Comparison of ENCODE assay signal across 8 mouse cellular contexts in genomic region chr19:23447221-23447987, GRCm38 (mm10). TPM values are rescaled to one million over a fixed set of nuclear protein-coding genes. Genes with fewer than 3 reads are reported as not detected.
DNase-seq lines count a peak whose midpoint lies in the region; ATAC-seq lines count a peak whose summit lies in the region.

No protein-coding gene starts in this region.

- H3K4me1 ChIP-seq in embryonic facial prominence, embryonic 12.5 days = peaks cover 5% of the 10 kb centered on the region; the same call in 1 of the 2 replicates
- peaks cover 20% of the 10 kb centered on the region for H3K4me1 ChIP-seq in heart, embryonic 15.5 days (replicated peaks)
- peaks cover 47% of the 10 kb centered on the region for H3K4me1 ChIP-seq in megakaryocyte, embryonic 14.5 days

- ATAC-seq in CD4-positive, CD25-positive, alpha-beta regulatory T cell, adult 4 months = no peak
- peak; percentile 44; the same call in 1 of the 2 replicates for ATAC-seq in embryonic facial prominence, embryonic 12.5 days (ENCODE audit: insufficient number of reproducible peaks, insufficient read depth, low FRiP score, low TSS enrichment)
- ATAC-seq in heart, embryonic 15.5 days (replicated peaks; ENCODE audit: insufficient number of reproducible peaks, insufficient read depth, low FRiP score, low read depth) = no peak

- H3K27ac ChIP-seq in embryonic facial prominence, embryonic 12.5 days = no peak overlapping the region
- no peak overlapping the region for H3K27ac ChIP-seq in heart, embryonic 15.5 days

- H3K4me2 ChIP-seq in embryonic facial prominence, embryonic 12.5 days (replicated peaks) = peak overlapping the region; percentile 94
- H3K4me2 ChIP-seq in heart, embryonic 15.5 days = peak overlapping the region; percentile 98

- DNase-seq in CD4-positive, CD25-positive, alpha-beta regulatory T cell, adult 2 months (ENCODE audit: low read depth, low spot score) = peak; percentile 5
- DNase-seq in adrenal gland, postnatal 10 days = peak; percentile 52
- DNase-seq in left cerebral cortex, postnatal 4 days = peak; percentile 52
- peak; percentile 9 for DNase-seq in splenic B cell, adult 2 months (ENCODE audit: low read depth, low spot score)

- peak overlapping the region; percentile 43 for H3K4me3 ChIP-seq in embryonic facial prominence, embryonic 12.5 days
- peak overlapping the region; percentile 57 for H3K4me3 ChIP-seq in heart, embryonic 15.5 days
- peak overlapping the region; percentile 89 for H3K4me3 ChIP-seq in megakaryocyte, embryonic 14.5 days (replicated peaks)

- H3K36me3 ChIP-seq in embryonic facial prominence, embryonic 12.5 days = no peaks in the 10 kb centered on the region
- H3K36me3 ChIP-seq in heart, embryonic 15.5 days = no peaks in the 10 kb centered on the region
- no peaks in the 10 kb centered on the region for H3K36me3 ChIP-seq in megakaryocyte, embryonic 14.5 days (replicated peaks; ENCODE audit: low read length)
- H3K36me3 ChIP-seq in splenic B cell, adult 2 months (ENCODE audit: control insufficient read depth, insufficient read depth, low read length, poor library complexity, severe bottlenecking) = no peaks in the 10 kb centered on the region

- WGBS in embryonic facial prominence, embryonic 12.5 days = 1% methylated on average over 23 of the region's 23 CpGs
- WGBS in heart, embryonic 15.5 days = under 1% methylated on average over 23 of the region's 23 CpGs

- intact Hi-C loops in left cerebral cortex, postnatal 4 days (cut with DNase I) = no loop called here

- H3K9me3 ChIP-seq in embryonic facial prominence, embryonic 12.5 days = no peaks in the 10 kb centered on the region
- H3K9me3 ChIP-seq in heart, embryonic 15.5 days (replicated peaks) = no peaks in the 10 kb centered on the region
- peaks cover 9% of the 10 kb centered on the region for H3K9me3 ChIP-seq in megakaryocyte, embryonic 14.5 days

- no peaks in the 10 kb centered on the region for H3K27me3 ChIP-seq in embryonic facial prominence, embryonic 12.5 days
- H3K27me3 ChIP-seq in heart, embryonic 15.5 days = no peaks in the 10 kb centered on the region
- H3K27me3 ChIP-seq in megakaryocyte, embryonic 14.5 days (replicated peaks) = peaks cover 25% of the 10 kb centered on the region
- H3K27me3 ChIP-seq in splenic B cell, adult 2 months (ENCODE audit: control insufficient read depth, insufficient read depth, low read length, poor library complexity, severe bottlenecking) = no peaks in the 10 kb centered on the region

- H3K9ac ChIP-seq in embryonic facial prominence, embryonic 12.5 days = peak overlapping the region; percentile 43; the same call in 1 of the 2 replicates
- H3K9ac ChIP-seq in heart, embryonic 15.5 days = peak overlapping the region; percentile 48

RNA-seq across cellular contexts. Expression of gene Mamdc2, which starts 0.8 kb away (rescaled TPM):
- not detected for polyA plus RNA-seq in CD4-positive, CD25-positive, alpha-beta regulatory T cell, adult 4 months (2017; shearing (Covaris generic))
- total RNA-seq in adrenal gland, postnatal 10 days (2021) = 1 to 10 TPM; 2.2 to 3.7 TPM
- polyA plus RNA-seq in embryonic facial prominence, embryonic 12.5 days (2016; fragmentation: Nextera tagmentation; extraction: Ambion mirVana) = 1.2 TPM in 2 replicates
- polyA plus RNA-seq in heart, embryonic 15.5 days (2015; fragmentation: Nextera tagmentation; extraction: Ambion mirVana) = 1.1 and 1.3 TPM in 2 replicates
- 1 to 10 TPM; 2.1 to 2.4 TPM for total RNA-seq in left cerebral cortex, postnatal 4 days (2021)
- polyA plus RNA-seq in megakaryocyte, embryonic 14.5 days (2012; ENCODE audit: insufficient read depth, low replicate concordance) = 0.28 TPM in 1 of 2 replicates, not detected in the other
